Mouse (Mus musculus) small intestine, adult 2 months (tissue): ENCODE results near the gene Ubxn1. TPM values are rescaled to one million over a fixed set of nuclear protein-coding genes. Genes with fewer than 3 reads are reported as not detected.
"Not testable (repeated sequence)": the region's sequence is repeated elsewhere in the genome, so short reads cannot be mapped to it uniquely, and the experiment has no call there.

Source experiments
- H3K27ac ChIP-seq: fragments of 200-500 bp; 2 replicates; pipeline ENCODE4 v1.5.1; 2012; ENCODE audit warnings: low read depth, low read length, control low read depth, inconsistent platforms; ENCODE audit not compliant: insufficient read depth
- H3K27me3 ChIP-seq: fragments of 200-500 bp; 2 replicates; pipeline ENCODE4 v1.6.1; 2012; ENCODE audit warnings: mild to moderate bottlenecking, moderate library complexity, low read length, inconsistent platforms; ENCODE audit not compliant: control insufficient read depth, insufficient read depth
- H3K36me3 ChIP-seq: fragments of 200-500 bp; 2 replicates; pipeline ENCODE4 v1.6.1; 2012; ENCODE audit warnings: mild to moderate bottlenecking, low read length, control low read depth, inconsistent platforms; ENCODE audit not compliant: control insufficient read depth, insufficient read depth
- H3K4me1 ChIP-seq: fragments of 200-500 bp; 2 replicates; pipeline ENCODE4 v1.6.1; 2012; ENCODE audit warnings: low read length, inconsistent platforms, mixed read lengths; ENCODE audit not compliant: control insufficient read depth, insufficient read depth, insufficient read length
- H3K4me3 ChIP-seq: fragments of 200-500 bp; 2 replicates; pipeline ENCODE4 v1.5.1; 2012; ENCODE audit warnings: low read depth, mild to moderate bottlenecking, control low read depth, inconsistent platforms, low read length, moderate library complexity
- CTCF ChIP-seq: fragments of 200-500 bp; IDR thresholded peaks from 2 replicates; pipeline ENCODE4 v1.5.1; 2012; ENCODE audit warnings: low read depth, mild to moderate bottlenecking, control low read depth, inconsistent platforms, low read length, moderate library complexity, mixed read lengths; ENCODE audit not compliant: insufficient replicate concordance, insufficient read length; ENCODE audit errors: extremely low read depth
- POLR2A ChIP-seq: fragments of 200-500 bp; IDR thresholded peaks from 2 replicates; pipeline ENCODE4 v1.6.1; 2012; ENCODE audit warnings: low read depth, mild to moderate bottlenecking, control low read depth, inconsistent platforms, low read length, moderate library complexity
- WGBS: fragments of 180-500 bp; shearing (Covaris S2); methylation state at CpG from one replicate; pipeline ENCODE4 v1.1.7; 2018; 5-methylcytosine and 5-hydroxymethylcytosine counted together
- polyA plus RNA-seq: library from polyadenylated mRNA; depleted of rRNA; stranded (reverse); fragments of >200 nt; gene quantifications from 2 replicates; pipeline ENCODE4 v1.2.3, GENCODE M21; 2012

Ubxn1 gene
- polyA plus RNA-seq, 1 experiment: 95.9 TPM

GRCm38 (mm10) chr19:8859018-8859417 is 12.3 kb upstream of the Ubxn1 start:
- Histone ChIP-seq H3K36me3 (no peaks in the 10 kb centered on the region), H3K27me3 (no peaks in the 10 kb centered on the region), H3K27ac (no peak overlapping the region), H3K4me3 (no peak overlapping the region), H3K4me1 (no peaks in the 10 kb centered on the region)
- WGBS: 18% methylated on average over 1 of the region's 1 CpGs
- no peak for TF ChIP-seq CTCF
- TF ChIP-seq POLR2A: no peak

GRCm38 (mm10) chr19:8864265-8864664 is 7.0 kb upstream of the Ubxn1 start:
- H3K27ac ChIP-seq: no peak overlapping the region
- 76% methylated on average over 6 of the region's 6 CpGs for WGBS
- H3K4me3 ChIP-seq: no peak overlapping the region
- no peaks in the 10 kb centered on the region for H3K27me3 ChIP-seq
- no peak for TF ChIP-seq CTCF
- TF ChIP-seq POLR2A: no peak
- no peaks in the 10 kb centered on the region for H3K4me1 ChIP-seq
- no peaks in the 10 kb centered on the region for H3K36me3 ChIP-seq

- H3K27ac ChIP-seq, H3K4me3 ChIP-seq, H3K27me3 ChIP-seq: not testable (repeated sequence)
- 50% methylated on average over 3 of the region's 3 CpGs for WGBS
- Histone ChIP-seq H3K36me3 (peaks cover 17% of the 10 kb centered on the region), H3K4me1 (peaks cover 11% of the 10 kb centered on the region; the same call in 1 of the 2 replicates)
These were observed 915 bp upstream of the Ubxn1 start for GRCm38 (mm10) chr19:8870381-8870780.

DNA sequence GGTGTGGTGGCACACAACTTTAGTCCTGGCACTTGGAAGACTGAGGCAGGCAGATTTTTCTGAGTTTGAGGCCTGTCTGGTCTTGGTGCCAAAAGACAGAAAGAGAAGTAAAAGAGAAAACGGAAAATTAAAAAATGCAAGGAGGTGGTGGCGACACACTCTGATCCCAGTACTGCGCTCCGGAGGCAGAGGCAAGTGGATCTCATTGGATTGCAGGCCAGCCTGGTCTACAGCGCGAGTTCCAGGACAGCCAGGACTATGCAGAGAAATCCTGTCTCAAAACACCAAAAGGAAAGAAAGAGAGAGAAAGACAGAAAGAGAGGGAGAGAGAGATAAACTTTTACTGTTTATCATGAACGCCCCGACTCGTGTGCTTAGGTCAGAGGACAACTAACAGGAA is 458 bp upstream of the Ubxn1 start:
- Histone ChIP-seq H3K27ac (peak overlapping the region; percentile 52), H3K4me3 (peak overlapping the region; percentile 87), H3K27me3 (no peaks in the 10 kb centered on the region), H3K4me1 (peaks cover 11% of the 10 kb centered on the region; the same call in 1 of the 2 replicates), H3K36me3 (peaks cover 21% of the 10 kb centered on the region)
- TF ChIP-seq POLR2A (no peak), CTCF (no peak)
- 11% methylated on average over 9 of the region's 9 CpGs for WGBS

- WGBS: 38% methylated on average over 10 of the region's 10 CpGs
- Histone ChIP-seq H3K4me3 (peak overlapping the region; percentile 87), H3K4me1 (peaks cover 11% of the 10 kb centered on the region; the same call in 1 of the 2 replicates), H3K27me3 (no peaks in the 10 kb centered on the region), H3K27ac (peak overlapping the region; percentile 68; the same call in 1 of the 2 replicates), H3K36me3 (peaks cover 26% of the 10 kb centered on the region)
- no peak for TF ChIP-seq POLR2A
- no peak for TF ChIP-seq CTCF
These were observed 1.1 kb downstream of the Ubxn1 start for GRCm38 (mm10) chr19:8872266-8872840.

GRCm38 (mm10) chr19:8875031-8875430 is 3.7 kb downstream of the Ubxn1 start:
- Histone ChIP-seq H3K27me3 (no peaks in the 10 kb centered on the region), H3K4me1 (peaks cover 8% of the 10 kb centered on the region; the same call in 1 of the 2 replicates), H3K4me3 (no peak overlapping the region), H3K36me3 (peaks cover 28% of the 10 kb centered on the region), H3K27ac (no peak overlapping the region)
- no peak for TF ChIP-seq POLR2A
- TF ChIP-seq CTCF: no peak
- whole genome bisulfite sequencing: 90% methylated on average over 7 of the region's 7 CpGs

DNA sequence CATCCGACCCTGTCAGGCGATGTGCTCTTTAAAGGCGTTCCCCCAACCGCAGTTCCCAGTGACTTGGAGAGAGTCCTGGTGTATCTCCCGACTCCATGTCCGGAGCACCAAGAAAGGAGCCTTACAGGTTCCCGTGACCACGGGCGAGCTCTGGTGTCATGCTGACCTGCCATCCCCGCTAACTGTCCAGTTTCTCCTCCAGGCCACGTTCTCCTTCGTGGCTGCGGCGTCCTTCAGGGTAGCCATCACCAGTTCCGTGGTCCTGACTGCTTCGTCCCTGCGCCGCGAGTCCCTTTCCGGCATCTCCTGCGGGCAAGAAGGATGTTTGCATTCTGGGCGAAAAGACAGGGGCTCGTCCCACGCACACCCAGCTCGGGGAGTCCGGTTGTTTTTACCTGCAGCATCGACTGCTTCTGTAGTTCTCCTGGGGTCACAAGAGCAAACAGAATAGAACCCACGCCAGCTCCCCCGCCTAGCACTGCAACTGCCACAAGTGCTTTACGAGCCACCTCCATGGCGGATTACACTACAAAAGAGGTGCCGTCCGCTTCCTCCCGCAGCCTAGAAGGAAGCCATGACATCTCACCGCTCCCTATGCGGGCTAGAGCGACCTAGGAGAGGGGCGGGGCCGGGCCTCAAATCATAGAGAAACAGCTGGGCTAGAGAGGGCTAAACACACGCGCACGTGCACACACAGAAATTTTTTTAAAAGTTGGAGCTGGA is 9.2 kb downstream of the Ubxn1 start, which contains the start of gene Uqcc3:
TSS of gene Uqcc3 (minus strand) at position 613 of the 723 bp plus-strand sequence.
- under 1% methylated on average over 42 of the region's 42 CpGs for WGBS
- Histone ChIP-seq H3K36me3 (peaks cover 9% of the 10 kb centered on the region), H3K27me3 (no peaks in the 10 kb centered on the region), H3K4me1 (no peaks in the 10 kb centered on the region), H3K27ac (peak within 1 kb of the TSS; percentile 45), H3K4me3 (peak within 1 kb of the TSS; percentile 84)
- TF ChIP-seq CTCF (no peak), POLR2A (peak; percentile 82; the same call in 1 of the 2 replicates)

- Histone ChIP-seq H3K4me3 (peak overlapping the region; percentile 84), H3K4me1 (no peaks in the 10 kb centered on the region), H3K27me3 (no peaks in the 10 kb centered on the region), H3K36me3 (peaks cover 5% of the 10 kb centered on the region), H3K27ac (no peak overlapping the region)
- TF ChIP-seq POLR2A: no peak
- TF ChIP-seq CTCF: no peak
- WGBS: 4% methylated on average over 3 of the region's 3 CpGs
These were observed 9.7 kb downstream of the Ubxn1 start for GRCm38 (mm10) chr19:8881034-8881392.
